Comparison of ENCODE assay signal across 8 mouse cellular contexts in genomic region chr19:31762411-31763245, GRCm38 (mm10). TPM values are rescaled to one million over a fixed set of nuclear protein-coding genes. Genes with fewer than 3 reads are reported as not detected.
A peak's percentile ranks its signal among the peaks of the same experiment; 100 is the strongest.
DNase-seq lines count a peak whose midpoint lies in the region; ATAC-seq and TF ChIP-seq lines count a peak whose summit lies in the region.

No protein-coding gene starts in this region.

- peak; percentile 71 for TF ChIP-seq POLR2A in myocyte (IDR thresholded peaks at IDR 0.05; ENCODE audit: insufficient read length, low read depth)

- peaks cover 20% of the 10 kb centered on the region for H3K4me1 ChIP-seq in E14TG2a.4 (replicated peaks; ENCODE audit: low read depth, low read length)
- peaks cover 31% of the 10 kb centered on the region for H3K4me1 ChIP-seq in hindbrain, embryonic 15.5 days (replicated peaks)
- H3K4me1 ChIP-seq in liver, embryonic 11.5 days (replicated peaks; ENCODE audit: control insufficient read depth, insufficient read depth, low read length), result peaks cover 20% of the 10 kb centered on the region

- no peaks in the 10 kb centered on the region for H3K9me3 ChIP-seq in E14TG2a.4 (ENCODE audit: low read length)
- H3K9me3 ChIP-seq in hindbrain, embryonic 15.5 days, result no peaks in the 10 kb centered on the region
- no peaks in the 10 kb centered on the region for H3K9me3 ChIP-seq in liver, embryonic 11.5 days (ENCODE audit: control insufficient read depth, low read length)

- peak overlapping the region; percentile 84 for H3K4me3 ChIP-seq in E14TG2a.4 (replicated peaks; ENCODE audit: low read length)
- H3K4me3 ChIP-seq in hindbrain, embryonic 15.5 days, result peak overlapping the region; percentile 49
- H3K4me3 ChIP-seq in liver, embryonic 11.5 days (ENCODE audit: low read depth, low read length), result peak overlapping the region; percentile 65
- peak overlapping the region; percentile 55 for H3K4me3 ChIP-seq in myocyte

- peaks cover 65% of the 10 kb centered on the region for H3K27me3 ChIP-seq in E14TG2a.4 (ENCODE audit: insufficient read depth, low read length)
- H3K27me3 ChIP-seq in hindbrain, embryonic 15.5 days, result peaks cover 40% of the 10 kb centered on the region
- peaks cover 8% of the 10 kb centered on the region; the same call in 1 of the 2 replicates for H3K27me3 ChIP-seq in liver, embryonic 11.5 days (replicated peaks; ENCODE audit: control insufficient read depth, insufficient read depth, low read length)
- H3K27me3 ChIP-seq in myocyte (ENCODE audit: control insufficient read depth, insufficient read depth, insufficient read length), result no peaks in the 10 kb centered on the region

- DNase-seq in adrenal gland, postnatal 10 days, result peak; percentile 46
- DNase-seq in gastrocnemius, adult 18-20 months (ENCODE audit: low spot score), result peak; percentile 35
- peak; percentile 61 for DNase-seq in liver, embryonic 11.5 days (ENCODE audit: low spot score)
- no peak for DNase-seq in cerebellum, postnatal 36 days

- no peak overlapping the region for H3ac ChIP-seq in myocyte (ENCODE audit: control insufficient read depth, insufficient read length)

- peak overlapping the region; percentile 35; the same call in 1 of the 2 replicates for H3K9ac ChIP-seq in hindbrain, embryonic 15.5 days
- H3K9ac ChIP-seq in liver, embryonic 11.5 days (ENCODE audit: low read depth, low read length), result peak overlapping the region; percentile 64

- H3K36me3 ChIP-seq in E14TG2a.4 (ENCODE audit: insufficient read depth, low read length) (no peaks in the 10 kb centered on the region), myocyte (ENCODE audit: control insufficient read depth, insufficient read depth) (no peaks in the 10 kb centered on the region)
- no peaks in the 10 kb centered on the region for H3K36me3 ChIP-seq in hindbrain, embryonic 15.5 days
- no peaks in the 10 kb centered on the region for H3K36me3 ChIP-seq in liver, embryonic 11.5 days (ENCODE audit: control insufficient read depth, insufficient read depth, low read length)

- H3K27ac ChIP-seq in hindbrain, embryonic 15.5 days (replicated peaks), result no peak overlapping the region
- H3K27ac ChIP-seq in liver, embryonic 11.5 days (ENCODE audit: low read depth, low read length), result peak overlapping the region; percentile 8; the same call in 1 of the 2 replicates

- TF ChIP-seq CTCF in E14TG2a.4 (conservative IDR thresholded peaks at IDR 0.05; ENCODE audit: low read length), result no peak

- WGBS in hindbrain, embryonic 15.5 days, result 1% methylated on average over 24 of the region's 24 CpGs
- 1% methylated on average over 24 of the region's 24 CpGs for WGBS in liver, embryonic 11.5 days

- ATAC-seq in hindbrain, embryonic 15.5 days (ENCODE audit: low FRiP score, low read depth), result no peak
- no peak; the same call in 1 of the 2 replicates for ATAC-seq in liver, embryonic 11.5 days (replicated peaks; ENCODE audit: low FRiP score)
- ATAC-seq in granulocyte monocyte progenitor cell, adult 5-6 weeks (replicated peaks; ENCODE audit: poor library complexity, severe bottlenecking), result no peak

- peak overlapping the region; percentile 94 for H3K4me2 ChIP-seq in hindbrain, embryonic 15.5 days
- peak overlapping the region; percentile 87 for H3K4me2 ChIP-seq in liver, embryonic 11.5 days
- peak overlapping the region; percentile 78 for H3K4me2 ChIP-seq in myocyte (ENCODE audit: low read depth)

- H3K79me2 ChIP-seq in myocyte (ENCODE audit: control insufficient read depth, insufficient read depth), result no peaks in the 10 kb centered on the region

TF ChIP-seq in myocyte, 11 proteins besides CTCF, POLR2A, EP300 and RAD21:
- TF ChIP-seq TCF3 (IDR thresholded peaks at IDR 0.05; ENCODE audit: insufficient read length, low read depth) (peak; percentile 9), MAX (IDR thresholded peaks at IDR 0.05; ENCODE audit: low read depth) (no peak), MYOD1 (IDR thresholded peaks at IDR 0.05; ENCODE audit: control insufficient read depth in 1 of 3, insufficient read length in 2 of 3, low read depth in 2 of 3) (peak in 2 of 3 experiments; percentile 56 to 69), MYOG (IDR thresholded peaks at IDR 0.05; ENCODE audit: control insufficient read depth in 1 of 3, insufficient read depth in 1 of 3, insufficient read length in 2 of 3, low read depth in 2 of 3) (peak in 2 of 3 experiments; percentile 81 to 92)

RNA-seq across cellular contexts. Expression of gene Prkg1, which starts 2.2 kb away (rescaled TPM):
- 10 to 100 TPM in 1 of 2 experiments, 1 to 10 TPM in 1; 8.2 to 13.4 TPM for total RNA-seq in adrenal gland, postnatal 10 days (2021)
- total RNA-seq in gastrocnemius, adult 18-20 months (2021), result 10 to 100 TPM; 24.4 to 39.7 TPM
- 5.0 and 5.6 TPM in 2 replicates for polyA plus RNA-seq in hindbrain, embryonic 15.5 days (2015; fragmentation: Nextera tagmentation; extraction: Ambion mirVana)
- 1.9 and 2.2 TPM in 2 replicates for polyA plus RNA-seq in liver, embryonic 11.5 days (2014; fragmentation: Nextera tagmentation; extraction: Ambion mirVana)
- 1.7 TPM for polyA plus RNA-seq in myocyte (2012; fragmentation: generic; extraction: Trizol)
- not detected in 2 replicates for total RNA-seq in granulocyte monocyte progenitor cell, adult 5-6 weeks (2014; fragmentation: Nextera tagmentation)
- 0.31 TPM in 1 of 2 replicates, not detected in the other for total RNA-seq in granulocyte monocyte progenitor cell, adult 5-6 weeks (2017)

Comparison
In these comparisons a context has a peak if more than half of its experiments do, and no peak if none do; other contexts are left out.
1. DNase-seq: peak in adrenal gland, postnatal 10 days (single experiment), gastrocnemius, adult 18-20 months (single experiment) and liver, embryonic 11.5 days (single experiment); none in cerebellum, postnatal 36 days (0 of 2).
2. RNA of gene Prkg1, which starts 2.2 kb away (total RNA-seq): 24.4 to 39.7 TPM in gastrocnemius, adult 18-20 months and 8.2 to 13.4 TPM in adrenal gland, postnatal 10 days; 0.31 TPM in granulocyte monocyte progenitor cell, adult 5-6 weeks; every median in the first group is over 4 times any median in the second.
3. Peak in every context shown above with its lines, with median percentiles within 50 percentile points of each other: H3K4me3 ChIP-seq and H3K4me2 ChIP-seq.